Mouse (Mus musculus) hindbrain, embryonic 11.5 days (tissue): ENCODE data around the gene Dop1a. TPM values are rescaled to one million over a fixed set of nuclear protein-coding genes. Genes with fewer than 3 reads are reported as not detected.

ENCODE experiments used
- polyA plus RNA-seq: library from polyadenylated mRNA; unstranded; fragments of >200 nt; fragmentation: Nextera tagmentation; extraction: Ambion mirVana; gene quantifications from 2 replicates; pipeline ENCODE4 v1.2.1, GENCODE M21; 2014

The Dop1a gene
- polyA plus RNA-seq, 1 experiment from 2014 or later = 25.3 TPM

Other genes with a start within 250 kb of the Dop1a start
- gene Ube2cbp, start 2.2 kb upstream of the Dop1a start, polyA plus RNA-seq = 6.1 and 8.1 TPM in 2 replicates
- 43.6 and 49.8 TPM in 2 replicates for gene Pgm3, start 104.7 kb downstream of the Dop1a start, polyA plus RNA-seq
- 4.4 and 5.0 TPM in 2 replicates for gene Rwdd2a, start 104.8 kb downstream of the Dop1a start, polyA plus RNA-seq
- 13.2 and 17.9 TPM in 2 replicates for gene Me1, start 228.8 kb downstream of the Dop1a start, polyA plus RNA-seq